Mouse (Mus musculus) forebrain, embryonic 15.5 days (tissue): ENCODE results near the gene Crisp2. TPM values are rescaled to one million over a fixed set of nuclear protein-coding genes. Genes with fewer than 3 reads are reported as not detected.

Source experiments
- polyA plus RNA-seq: library from polyadenylated mRNA; unstranded; fragments of >200 nt; fragmentation: Nextera tagmentation; extraction: Ambion mirVana; gene quantifications from 2 replicates; pipeline ENCODE4 v1.2.1, GENCODE M21; 2015

Crisp2 gene
- polyA plus RNA-seq, 1 experiment from 2014 or later: not detected

Other genes starting within 250 kb of the Crisp2 start
- gene Esp6, start 245.5 kb downstream of the Crisp2 start, polyA plus RNA-seq: not detected in 2 replicates
- not detected in 2 replicates for gene Esp4, start 208.4 kb downstream of the Crisp2 start, polyA plus RNA-seq
- gene Esp3, start 174.9 kb downstream of the Crisp2 start, polyA plus RNA-seq: not detected in 2 replicates
- not detected in 2 replicates for gene Esp1, start 79.9 kb downstream of the Crisp2 start, polyA plus RNA-seq
- gene Rhag, start 4.1 kb upstream of the Crisp2 start, polyA plus RNA-seq: 0.15 and 0.17 TPM in 2 replicates
- 0.31 and 0.70 TPM in 2 replicates for gene 9130008F23Rik, start 73.6 kb upstream of the Crisp2 start, polyA plus RNA-seq
- gene Glyatl3, start 107.3 kb upstream of the Crisp2 start, polyA plus RNA-seq: not detected in 2 replicates
- 22.0 and 22.7 TPM in 2 replicates for gene Mut, start 127.7 kb upstream of the Crisp2 start, polyA plus RNA-seq
- 19.0 and 19.2 TPM in 2 replicates for gene Cenpq, start 128.0 kb upstream of the Crisp2 start, polyA plus RNA-seq